Mouse (Mus musculus) ES-CJ7 (cell line): ENCODE data around the gene Arsg.
A peak's percentile ranks its signal among the peaks of the same experiment; 100 is the strongest.

Source experiments
- DNase-seq: peaks from one replicate; pipeline ENCODE4 v3.0.0; 2011; ENCODE audit warnings: low read depth, low spot score

Gene Arsg

GRCm38 (mm10) chr11:109619055-109619454 is 145.9 kb downstream of the Arsg start:
- peak; percentile 63 for DNase-seq

- no peak for DNase-seq
Measured at GRCm38 (mm10) chr11:109620356-109620755, 147.2 kb downstream of the Arsg start.

GRCm38 (mm10) chr11:109621183-109621582 is 148.0 kb downstream of the Arsg start:
- DNase-seq: peak; percentile 61

GRCm38 (mm10) chr11:109622518-109623037 is 149.4 kb downstream of the Arsg start:
- DNase-seq: no peak
